Mouse (Mus musculus) hindbrain, embryonic 14.5 days (tissue): ENCODE data around the gene Ak7. TPM values are rescaled to one million over a fixed set of nuclear protein-coding genes. Genes with fewer than 3 reads are reported as not detected.

ENCODE experiments used
- ATAC-seq: fragments of 200-750 bp; cut with Nextera tagmentation; 2 replicates; pipeline ENCODE4 v1.8.0; 2017; ENCODE audit warnings: moderate number of reproducible peaks, mild to moderate bottlenecking, moderate TSS enrichment, moderate library complexity; ENCODE audit not compliant: low FRiP score
- DNase-seq: peaks from one replicate; pipeline ENCODE4 v3.0.0-alpha.2; 2015; ENCODE audit warnings: low spot score
- H3K27ac ChIP-seq: fragments of 300-500 bp; sonication (generic); 2 replicates; pipeline ENCODE4 v1.5.1; 2014; ENCODE audit warnings: mild to moderate bottlenecking, moderate library complexity
- H3K27me3 ChIP-seq: fragments of 300-500 bp; sonication (generic); 2 replicates; pipeline ENCODE4 v1.6.1; 2014; ENCODE audit warnings: mild to moderate bottlenecking, low read length, mixed read lengths; ENCODE audit not compliant: control insufficient read depth, insufficient read depth
- H3K36me3 ChIP-seq: fragments of 300-500 bp; sonication (generic); replicated peaks from 2 replicates; pipeline ENCODE4 v1.6.1; 2014; ENCODE audit not compliant: control insufficient read depth, insufficient read depth
- H3K4me1 ChIP-seq: fragments of 300-500 bp; sonication (generic); replicated peaks from 2 replicates; pipeline ENCODE4 v1.6.1; 2014; ENCODE audit warnings: antibody characterized with exemption, low read length, mixed read lengths; ENCODE audit not compliant: control insufficient read depth, insufficient read depth
- H3K4me2 ChIP-seq: fragments of 300-500 bp; sonication (generic); replicated peaks from 2 replicates; pipeline ENCODE4 v1.6.1; 2014; ENCODE audit warnings: mild to moderate bottlenecking, moderate library complexity
- H3K4me3 ChIP-seq: fragments of 300-500 bp; sonication (generic); replicated peaks from 2 replicates; pipeline ENCODE4 v1.5.1; 2014; ENCODE audit warnings: mild to moderate bottlenecking, low read length
- H3K9ac ChIP-seq: fragments of 300-500 bp; sonication (generic); 2 replicates; pipeline ENCODE4 v1.6.1; 2014
- H3K9me3 ChIP-seq: fragments of 300-500 bp; sonication (generic); 2 replicates; pipeline ENCODE4 v1.6.1; 2016; ENCODE audit warnings: low read length; ENCODE audit not compliant: control insufficient read depth
- WGBS: fragments of 180-500 bp; shearing (Covaris S2); extraction: QIAGEN DNeasy Blood & Tissue Kit; methylation state at CpG from one replicate; pipeline ENCODE4 v1.1.7; 2014; 5-methylcytosine and 5-hydroxymethylcytosine counted together
- polyA plus RNA-seq: library from polyadenylated mRNA; unstranded; fragments of >200 nt; fragmentation: Nextera tagmentation; extraction: Ambion mirVana; gene quantifications from 2 replicates; pipeline ENCODE4 v1.2.1, GENCODE M21; 2014

Gene Ak7
- polyA plus RNA-seq, 1 experiment from 2014 or later: 1.9 TPM

DNA sequence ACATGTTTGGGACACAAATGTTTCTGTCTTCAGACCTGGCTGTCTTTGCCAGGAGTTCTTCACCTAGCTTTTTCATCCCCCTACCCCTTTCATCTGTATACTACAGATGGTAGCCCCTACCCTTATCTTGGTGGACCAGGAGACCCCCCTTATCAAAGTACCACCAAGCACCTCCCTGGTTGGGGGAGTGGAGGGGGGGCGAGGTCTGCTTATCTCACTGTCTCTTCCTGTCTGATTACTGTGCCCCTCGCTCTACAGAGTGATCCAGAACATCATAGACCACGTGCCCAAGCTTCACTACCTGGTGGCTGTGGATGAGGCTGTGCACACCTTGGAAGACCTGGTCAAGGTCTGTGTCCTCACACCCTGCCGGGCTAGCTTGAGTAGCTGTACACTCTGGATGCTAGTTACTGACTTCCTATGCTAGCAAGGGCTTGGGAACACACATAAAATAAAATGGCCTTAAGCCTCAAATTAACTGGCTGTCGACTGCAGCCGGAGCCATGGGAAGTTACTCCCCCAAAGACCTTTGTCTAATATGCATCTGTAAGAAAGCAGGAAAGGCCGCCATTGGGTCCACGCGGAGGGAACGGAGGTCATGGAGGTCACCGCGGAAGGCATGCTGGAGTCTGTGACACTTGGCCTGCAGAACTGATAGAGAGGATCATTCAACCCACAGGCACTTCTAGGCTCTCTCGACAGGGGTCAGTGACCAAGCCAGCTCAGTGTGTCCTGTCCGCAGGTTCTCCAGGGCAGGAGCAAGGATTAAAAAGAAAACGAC is 32.7 kb downstream of the Ak7 start:
- Histone ChIP-seq H3K27me3 (no peaks in the 10 kb centered on the region), H3K27ac (no peak overlapping the region), H3K4me3 (no peak overlapping the region), H3K36me3 (no peaks in the 10 kb centered on the region), H3K9me3 (no peaks in the 10 kb centered on the region), H3K4me1 (no peaks in the 10 kb centered on the region), H3K4me2 (no peak overlapping the region), H3K9ac (no peak overlapping the region)
- DNase-seq (no peak), ATAC-seq (no peak)
- WGBS: 75% methylated on average over 15 of the region's 15 CpGs

GRCm38 (mm10) chr12:105739656-105740055 is 33.9 kb downstream of the Ak7 start:
- 91% methylated on average over 8 of the region's 8 CpGs for WGBS
- no peak for ATAC-seq

GRCm38 (mm10) chr12:105748114-105748513 is 42.3 kb downstream of the Ak7 start:
- no peak overlapping the region for H3K27ac ChIP-seq
- H3K9me3 ChIP-seq: no peaks in the 10 kb centered on the region
- H3K27me3 ChIP-seq: no peaks in the 10 kb centered on the region
- H3K9ac ChIP-seq: no peak overlapping the region
- no peaks in the 10 kb centered on the region for H3K4me1 ChIP-seq
- no peak overlapping the region for H3K4me2 ChIP-seq
- no peak for ATAC-seq
- H3K4me3 ChIP-seq: no peak overlapping the region
- no peak for DNase-seq
- H3K36me3 ChIP-seq: no peaks in the 10 kb centered on the region
- WGBS: 91% methylated on average over 5 of the region's 5 CpGs

More at GRCm38 (mm10) chr12:105739656-105740055, 33.9 kb downstream of the Ak7 start:
- no peak for DNase-seq
- Histone ChIP-seq H3K27ac (no peak overlapping the region), H3K4me1 (no peaks in the 10 kb centered on the region), H3K27me3 (no peaks in the 10 kb centered on the region), H3K9me3 (no peaks in the 10 kb centered on the region), H3K36me3 (no peaks in the 10 kb centered on the region), H3K4me3 (no peak overlapping the region), H3K4me2 (no peak overlapping the region), H3K9ac (no peak overlapping the region)

GRCm38 (mm10) chr12:105753813-105754212 is 48.0 kb downstream of the Ak7 start:
- Histone ChIP-seq H3K9ac (no peak overlapping the region), H3K4me3 (no peak overlapping the region), H3K4me1 (no peaks in the 10 kb centered on the region), H3K9me3 (no peaks in the 10 kb centered on the region), H3K27me3 (no peaks in the 10 kb centered on the region), H3K36me3 (no peaks in the 10 kb centered on the region), H3K27ac (no peak overlapping the region), H3K4me2 (no peak overlapping the region)
- WGBS: 95% methylated on average over 10 of the region's 10 CpGs
- DNase-seq: no peak
- ATAC-seq: no peak

DNA sequence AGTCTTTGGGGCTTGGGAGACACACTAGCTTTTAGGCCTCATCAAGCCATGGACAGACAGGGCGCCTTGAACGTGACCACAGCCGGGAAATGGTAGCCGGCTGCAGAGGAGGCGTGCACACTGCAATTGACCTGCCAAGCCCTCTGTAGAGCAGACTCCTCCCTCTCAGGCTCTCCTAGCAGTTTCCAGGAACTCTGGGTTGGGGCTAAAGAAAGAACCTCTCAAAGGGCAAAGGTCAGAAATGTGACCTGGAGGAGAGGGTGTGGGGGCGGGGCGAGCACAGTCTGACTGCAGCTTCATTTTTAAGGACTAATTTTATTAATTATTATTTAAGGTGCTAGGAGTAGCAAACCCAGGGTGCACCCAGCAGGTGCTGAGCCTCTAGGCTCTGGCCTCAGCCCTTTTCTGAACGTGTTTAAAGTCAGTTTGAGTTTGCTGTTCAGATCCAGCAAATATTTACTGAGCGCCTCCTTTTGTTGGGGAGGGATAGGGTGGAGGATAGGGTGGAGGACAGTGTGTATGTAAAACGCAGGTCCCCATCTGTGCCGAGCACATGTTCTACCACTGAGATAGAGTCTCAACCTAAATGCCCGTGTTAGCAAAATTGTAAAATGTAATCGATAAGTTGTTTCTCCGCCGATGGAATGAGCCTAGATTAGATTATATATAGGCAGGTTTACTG is 52.2 kb downstream of the Ak7 start:
- Histone ChIP-seq H3K4me2 (no peak overlapping the region), H3K9ac (no peak overlapping the region), H3K27ac (no peak overlapping the region), H3K27me3 (no peaks in the 10 kb centered on the region), H3K36me3 (no peaks in the 10 kb centered on the region), H3K4me1 (no peaks in the 10 kb centered on the region), H3K9me3 (no peaks in the 10 kb centered on the region), H3K4me3 (no peak overlapping the region)
- DNase-seq: no peak
- no peak for ATAC-seq
- WGBS: 39% methylated on average over 15 of the region's 15 CpGs

DNA sequence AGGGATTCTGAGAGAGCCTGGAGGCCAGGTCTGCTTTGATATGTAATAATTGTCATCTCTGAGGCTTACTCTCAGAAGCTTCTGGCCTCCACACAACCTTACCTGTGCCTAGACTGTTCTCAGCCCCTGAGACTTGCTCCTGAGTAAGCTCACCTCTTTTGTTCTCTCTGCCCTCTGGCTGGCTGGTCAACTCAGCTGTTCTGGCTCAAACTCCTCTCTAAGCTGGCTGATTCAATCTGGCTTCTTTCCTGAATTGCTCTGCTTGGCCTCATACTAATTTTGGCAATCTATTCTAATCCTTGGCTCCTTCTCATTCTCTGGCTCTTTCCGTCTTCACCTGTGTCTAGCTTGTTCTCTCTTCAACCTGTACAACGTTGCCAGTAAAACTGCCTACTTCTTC is 53.1 kb downstream of the Ak7 start:
- Histone ChIP-seq H3K27me3 (no peaks in the 10 kb centered on the region), H3K9me3 (no peaks in the 10 kb centered on the region), H3K9ac (no peak overlapping the region), H3K4me1 (no peaks in the 10 kb centered on the region), H3K4me2 (no peak overlapping the region), H3K27ac (no peak overlapping the region), H3K36me3 (no peaks in the 10 kb centered on the region), H3K4me3 (no peak overlapping the region)
- DNase-seq (no peak), ATAC-seq (no peak)
- WGBS: 91% methylated on average over 2 of the region's 2 CpGs

- H3K9ac ChIP-seq: no peak overlapping the region
- no peak overlapping the region for H3K4me2 ChIP-seq
- H3K4me1 ChIP-seq: no peaks in the 10 kb centered on the region
- DNase-seq: no peak
- no peak overlapping the region for H3K27ac ChIP-seq
- no peak overlapping the region for H3K4me3 ChIP-seq
- no peak for ATAC-seq
- no peaks in the 10 kb centered on the region for H3K27me3 ChIP-seq
- H3K9me3 ChIP-seq: no peaks in the 10 kb centered on the region
- WGBS: 74% methylated on average over 10 of the region's 10 CpGs
- H3K36me3 ChIP-seq: no peaks in the 10 kb centered on the region
Observed at GRCm38 (mm10) chr12:105759849-105760478, 54.2 kb downstream of the Ak7 start.

DNA sequence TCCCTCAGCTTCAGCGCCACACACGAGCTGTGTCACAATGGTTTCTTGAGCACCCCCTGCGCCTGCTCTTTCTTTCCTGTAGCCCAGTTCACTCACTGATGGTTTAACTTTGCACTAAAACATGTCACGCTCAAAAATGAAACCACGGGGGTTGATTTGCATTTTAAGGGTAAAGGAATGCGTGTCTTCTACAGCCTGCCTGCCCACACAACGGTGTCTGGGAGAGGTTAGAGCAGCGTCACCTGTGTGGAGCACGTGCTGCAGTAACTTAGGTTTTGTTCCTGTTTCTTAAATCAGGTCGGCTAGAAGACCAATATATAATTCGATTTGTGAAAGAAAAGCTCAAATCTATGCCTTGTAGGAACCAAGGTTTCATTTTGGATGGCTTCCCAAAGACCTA is 55.4 kb downstream of the Ak7 start:
- Histone ChIP-seq H3K4me3 (no peak overlapping the region), H3K36me3 (no peaks in the 10 kb centered on the region), H3K4me2 (no peak overlapping the region), H3K9ac (no peak overlapping the region), H3K27ac (no peak overlapping the region), H3K27me3 (no peaks in the 10 kb centered on the region), H3K9me3 (no peaks in the 10 kb centered on the region), H3K4me1 (no peaks in the 10 kb centered on the region)
- ATAC-seq (no peak), DNase-seq (no peak)
- WGBS: 58% methylated on average over 11 of the region's 11 CpGs

GRCm38 (mm10) chr12:105761629-105762028 is 55.9 kb downstream of the Ak7 start:
- DNase-seq (no peak), ATAC-seq (no peak)
- WGBS: 79% methylated on average over 3 of the region's 3 CpGs
- Histone ChIP-seq H3K36me3 (no peaks in the 10 kb centered on the region), H3K9me3 (no peaks in the 10 kb centered on the region), H3K4me3 (no peak overlapping the region), H3K27me3 (no peaks in the 10 kb centered on the region), H3K9ac (no peak overlapping the region), H3K4me1 (no peaks in the 10 kb centered on the region), H3K27ac (no peak overlapping the region), H3K4me2 (no peak overlapping the region)
